Mouse (Mus musculus) embryonic facial prominence, embryonic 10.5 days (tissue): ENCODE data around the gene Ulk4. TPM values are rescaled to one million over a fixed set of nuclear protein-coding genes. Genes with fewer than 3 reads are reported as not detected.
"Not testable (repeated sequence)": the region's sequence is repeated elsewhere in the genome, so short reads cannot be mapped to it uniquely, and the experiment has no call there.

Experiments used
- DNase-seq: peaks from one replicate; pipeline ENCODE4 v3.0.0-alpha.2; 2017; ENCODE audit warnings: low spot score
- H3K27ac ChIP-seq: fragments of 300-500 bp; sonication (generic); replicated peaks from 2 replicates; pipeline ENCODE4 v1.5.1; 2016; ENCODE audit warnings: mild to moderate bottlenecking
- H3K27me3 ChIP-seq: fragments of 300-500 bp; sonication (generic); replicated peaks from 2 replicates; pipeline ENCODE4 v1.6.1; 2016; ENCODE audit warnings: low read depth, mild to moderate bottlenecking; ENCODE audit not compliant: poor library complexity, severe bottlenecking
- H3K36me3 ChIP-seq: fragments of 300-500 bp; sonication (generic); replicated peaks from 2 replicates; pipeline ENCODE4 v1.6.1; 2016; ENCODE audit warnings: mild to moderate bottlenecking, moderate library complexity
- H3K4me1 ChIP-seq: fragments of 300-500 bp; sonication (generic); 2 replicates; pipeline ENCODE4 v1.6.1; 2016
- H3K4me3 ChIP-seq: fragments of 300-500 bp; sonication (generic); 2 replicates; pipeline ENCODE4 v1.5.1; 2016; ENCODE audit warnings: mild to moderate bottlenecking, moderate library complexity
- H3K9me3 ChIP-seq: fragments of 300-500 bp; sonication (generic); 2 replicates; pipeline ENCODE4 v1.6.1; 2016; ENCODE audit warnings: mild to moderate bottlenecking
- WGBS: fragments of 180-500 bp; shearing (Covaris S2); methylation state at CpG from one replicate; pipeline ENCODE4 v1.1.7; 2016; 5-methylcytosine and 5-hydroxymethylcytosine counted together
- polyA plus RNA-seq: library from polyadenylated mRNA; unstranded; fragments of >200 nt; fragmentation: Nextera tagmentation; extraction: Ambion mirVana; gene quantifications from 2 replicates; pipeline ENCODE4 v1.2.1, GENCODE M21; 2016

The Ulk4 gene
- polyA plus RNA-seq, 1 experiment from 2014 or later = 140 TPM

DNA sequence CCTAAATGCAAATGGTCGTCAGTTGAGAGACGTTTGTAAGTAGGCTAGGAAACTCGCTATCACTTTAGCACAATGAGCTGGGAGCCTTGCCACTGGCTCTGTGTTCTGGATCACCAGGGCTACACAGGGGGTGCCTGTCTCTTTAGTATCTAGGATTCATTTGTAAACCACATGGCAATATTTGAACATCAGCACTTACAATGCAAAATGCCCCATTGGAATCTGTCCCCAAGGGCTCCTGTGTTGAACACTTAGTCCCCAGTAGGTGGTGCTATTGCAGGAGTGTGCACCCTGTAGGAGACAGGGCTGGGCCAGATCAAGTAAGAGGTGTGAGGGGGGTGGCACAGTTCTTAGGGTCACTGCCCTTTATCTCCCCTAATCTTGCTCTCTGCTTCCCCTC lies 217.7 kb downstream of the Ulk4 start:
- Histone ChIP-seq H3K27ac (no peak overlapping the region), H3K9me3 (no peaks in the 10 kb centered on the region), H3K36me3 (no peaks in the 10 kb centered on the region), H3K27me3 (no peaks in the 10 kb centered on the region), H3K4me1 (peaks cover 35% of the 10 kb centered on the region), H3K4me3 (no peak overlapping the region)
- 95% methylated on average over 3 of the region's 3 CpGs for WGBS
- no peak for DNase-seq

- Histone ChIP-seq H3K4me1 (peaks cover 35% of the 10 kb centered on the region), H3K27ac (no peak overlapping the region), H3K36me3 (no peaks in the 10 kb centered on the region), H3K9me3 (no peaks in the 10 kb centered on the region), H3K4me3 (no peak overlapping the region), H3K27me3 (no peaks in the 10 kb centered on the region)
- DNase-seq = no peak
- WGBS = 90% methylated on average over 8 of the region's 8 CpGs
Observed at GRCm38 (mm10) chr9:121058538-121058937, 218.5 kb downstream of the Ulk4 start.

DNA sequence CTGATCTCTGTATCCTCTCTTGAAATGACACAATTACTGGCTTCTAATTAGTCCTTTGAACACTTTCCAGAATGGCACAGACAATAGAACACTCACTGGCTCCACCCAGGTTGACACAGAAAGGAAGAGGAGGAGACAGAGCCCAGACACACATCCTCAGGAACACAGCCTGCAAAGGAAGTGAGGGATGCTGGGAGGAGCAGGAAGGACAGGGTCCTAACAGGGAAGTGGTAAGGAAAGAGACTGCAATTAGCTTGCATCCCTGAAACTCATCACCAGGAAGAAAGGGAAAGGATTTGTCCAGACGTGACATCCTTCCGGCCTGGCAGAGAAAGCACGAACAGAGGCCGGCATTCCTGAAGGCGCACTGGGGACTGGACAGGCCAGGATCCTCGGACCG lies 218.9 kb downstream of the Ulk4 start:
- no peaks in the 10 kb centered on the region for H3K27me3 ChIP-seq
- no peaks in the 10 kb centered on the region for H3K36me3 ChIP-seq
- H3K4me3 ChIP-seq = no peak overlapping the region
- 88% methylated on average over 7 of the region's 7 CpGs for WGBS
- H3K9me3 ChIP-seq = no peaks in the 10 kb centered on the region
- peaks cover 33% of the 10 kb centered on the region for H3K4me1 ChIP-seq
- H3K27ac ChIP-seq = no peak overlapping the region
- no peak for DNase-seq

DNA sequence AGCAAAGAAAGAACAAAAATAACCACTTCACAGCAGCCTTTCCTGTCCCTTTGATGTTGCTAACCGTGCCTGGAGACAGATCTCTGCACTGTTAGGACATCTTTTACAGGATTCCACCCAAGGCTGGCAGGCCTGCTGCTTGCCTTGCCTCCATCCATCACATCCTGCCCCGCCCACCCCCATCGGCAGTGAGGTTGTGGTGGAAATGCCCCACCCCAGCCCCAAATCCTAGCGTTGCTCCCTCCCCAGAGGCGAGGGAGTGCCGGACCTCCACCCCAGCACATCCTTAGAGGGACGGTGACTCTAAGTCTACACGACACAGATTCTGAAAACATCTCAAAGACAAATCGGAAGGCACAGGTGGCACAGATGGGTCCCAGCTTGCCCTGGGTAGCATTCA lies 219.6 kb downstream of the Ulk4 start:
- Histone ChIP-seq H3K27ac (peak overlapping the region; percentile 49; the same call in 1 of the 2 replicates), H3K4me1 (peaks cover 26% of the 10 kb centered on the region), H3K27me3 (no peaks in the 10 kb centered on the region), H3K36me3 (no peaks in the 10 kb centered on the region), H3K4me3 (no peak overlapping the region), H3K9me3 (no peaks in the 10 kb centered on the region)
- 70% methylated on average over 9 of the region's 9 CpGs for WGBS
- DNase-seq = no peak

- Histone ChIP-seq H3K4me1 (peaks cover 18% of the 10 kb centered on the region; the same call in 1 of the 2 replicates), H3K4me3 (no peak overlapping the region), H3K36me3 (no peaks in the 10 kb centered on the region), H3K27me3 (no peaks in the 10 kb centered on the region), H3K27ac (no peak overlapping the region), H3K9me3 (no peaks in the 10 kb centered on the region)
- no peak for DNase-seq
- 85% methylated on average over 3 of the region's 3 CpGs for WGBS
Observed at GRCm38 (mm10) chr9:121056526-121056925, 220.5 kb downstream of the Ulk4 start.

DNA sequence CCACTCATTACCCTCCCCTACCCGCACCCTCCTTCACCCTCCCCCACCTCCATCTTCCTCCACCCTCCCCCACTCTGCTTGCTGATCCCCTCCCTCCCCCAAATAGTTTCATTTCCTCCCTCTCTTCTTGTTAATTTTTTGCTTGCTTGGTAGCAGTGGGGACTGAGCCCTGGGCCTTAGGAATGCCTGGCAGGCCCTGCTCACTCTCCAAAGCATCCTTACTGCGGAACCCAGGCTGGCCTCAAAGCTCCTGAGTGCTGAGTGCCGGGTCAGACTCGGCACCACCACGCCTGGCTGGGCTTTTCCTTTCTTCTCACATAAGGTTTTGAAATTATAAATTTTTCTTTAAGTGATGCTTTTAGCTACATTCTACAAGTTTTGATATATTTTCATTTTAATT lies 221.0 kb downstream of the Ulk4 start:
- H3K36me3 ChIP-seq = no peaks in the 10 kb centered on the region
- H3K9me3 ChIP-seq = no peaks in the 10 kb centered on the region
- H3K27me3 ChIP-seq = no peaks in the 10 kb centered on the region
- no peak for DNase-seq
- peaks cover 18% of the 10 kb centered on the region; the same call in 1 of the 2 replicates for H3K4me1 ChIP-seq
- H3K4me3 ChIP-seq = no peak overlapping the region
- WGBS = 79% methylated on average over 5 of the region's 5 CpGs
- no peak overlapping the region for H3K27ac ChIP-seq

DNA sequence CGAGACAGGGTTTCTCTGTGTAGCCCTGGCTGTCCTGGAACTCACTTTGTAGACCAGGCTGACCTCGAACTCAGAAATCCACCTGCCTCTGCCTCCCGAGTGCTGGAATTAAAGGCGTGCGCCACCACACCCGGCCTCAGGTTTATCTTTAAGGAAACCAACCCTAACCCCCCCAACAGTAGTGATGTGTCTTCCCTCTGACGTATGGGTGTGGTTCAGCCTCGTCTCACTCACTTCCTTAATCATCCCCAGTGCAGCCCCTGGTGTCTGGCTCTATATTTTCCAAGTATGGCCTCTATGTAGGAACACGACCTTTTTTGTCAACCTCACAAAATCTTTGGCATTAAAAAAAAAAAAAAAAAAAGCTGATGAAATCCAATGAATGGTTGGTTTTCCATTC lies 231.3 kb downstream of the Ulk4 start:
- WGBS = 84% methylated on average over 9 of the region's 9 CpGs
- H3K27ac ChIP-seq, DNase-seq, H3K9me3 ChIP-seq, H3K27me3 ChIP-seq, H3K4me3 ChIP-seq, H3K36me3 ChIP-seq: not testable (repeated sequence)
- peaks cover 13% of the 10 kb centered on the region for H3K4me1 ChIP-seq

- no peak overlapping the region for H3K4me3 ChIP-seq
- H3K36me3 ChIP-seq = no peaks in the 10 kb centered on the region
- H3K4me1 ChIP-seq = peaks cover 13% of the 10 kb centered on the region
- no peaks in the 10 kb centered on the region for H3K27me3 ChIP-seq
- no peaks in the 10 kb centered on the region for H3K9me3 ChIP-seq
- WGBS = 79% methylated on average over 17 of the region's 17 CpGs
- H3K27ac ChIP-seq = no peak overlapping the region; the same call in 1 of the 2 replicates
- DNase-seq = no peak
Observed at GRCm38 (mm10) chr9:121044471-121045206, 232.4 kb downstream of the Ulk4 start.

- Histone ChIP-seq H3K9me3 (no peaks in the 10 kb centered on the region), H3K27ac (no peak overlapping the region), H3K4me3 (no peak overlapping the region), H3K27me3 (no peaks in the 10 kb centered on the region), H3K36me3 (no peaks in the 10 kb centered on the region), H3K4me1 (peaks cover 25% of the 10 kb centered on the region)
- DNase-seq = no peak
- 82% methylated on average over 4 of the region's 4 CpGs for WGBS
Observed at GRCm38 (mm10) chr9:121043021-121043420, 234.0 kb downstream of the Ulk4 start.

- Histone ChIP-seq H3K36me3 (no peaks in the 10 kb centered on the region), H3K4me3 (no peak overlapping the region), H3K27ac (peak overlapping the region; percentile 75), H3K27me3 (no peaks in the 10 kb centered on the region), H3K4me1 (peaks cover 36% of the 10 kb centered on the region), H3K9me3 (no peaks in the 10 kb centered on the region)
- WGBS = 65% methylated on average over 4 of the region's 4 CpGs
- no peak for DNase-seq
Observed at GRCm38 (mm10) chr9:121038396-121038795, 238.6 kb downstream of the Ulk4 start.

DNA sequence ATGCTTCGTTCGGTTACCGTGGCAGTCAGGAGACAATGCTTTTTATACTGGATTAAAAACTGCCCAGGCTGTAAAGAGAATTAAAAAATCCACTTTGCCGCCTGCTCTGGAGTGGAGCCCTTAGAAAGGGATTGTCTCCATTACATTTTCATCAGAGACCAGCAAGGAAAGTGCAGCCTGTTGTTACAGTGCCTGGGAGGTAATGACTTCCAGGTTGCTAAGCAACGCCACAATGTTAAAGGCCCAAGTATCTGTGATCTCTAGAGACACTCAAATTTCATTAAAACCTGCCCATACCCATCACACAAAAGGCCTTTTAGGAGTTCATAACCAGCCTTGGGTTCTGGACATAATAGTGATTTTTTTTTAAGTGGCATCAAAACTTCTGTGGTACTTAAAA lies 239.0 kb downstream of the Ulk4 start:
- WGBS = 52% methylated on average over 5 of the region's 5 CpGs
- DNase-seq = peak; percentile 57

DNA sequence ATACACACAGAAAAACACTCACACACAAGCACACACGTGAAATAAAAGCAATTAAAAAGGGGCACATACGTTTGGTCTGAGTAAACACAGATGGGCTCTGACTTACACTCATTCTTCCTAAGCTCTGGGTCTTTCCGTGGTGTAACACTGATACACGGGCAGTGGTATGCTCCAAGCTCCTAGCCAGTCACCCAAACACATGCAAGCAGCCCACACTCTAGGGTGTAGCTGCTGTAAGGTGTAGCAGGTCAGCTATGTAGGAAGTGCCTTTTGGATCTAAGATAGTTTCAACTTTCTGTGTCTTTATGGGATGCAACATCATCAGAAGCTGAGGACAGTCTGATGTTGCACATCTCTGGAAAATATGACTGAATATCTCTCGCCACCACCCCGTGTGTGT lies 241.7 kb downstream of the Ulk4 start:
- peaks cover 56% of the 10 kb centered on the region for H3K4me1 ChIP-seq
- DNase-seq = no peak
- H3K36me3 ChIP-seq = no peaks in the 10 kb centered on the region
- 0 out of 2 replicates have a peak, but pooled peaks cover 4% of the 10 kb centered on the region for H3K27me3 ChIP-seq
- no peak overlapping the region for H3K27ac ChIP-seq
- H3K9me3 ChIP-seq = no peaks in the 10 kb centered on the region
- 80% methylated on average over 6 of the region's 6 CpGs for WGBS
- no peak overlapping the region for H3K4me3 ChIP-seq

More for the DNA sequence above, 239.0 kb downstream of the Ulk4 start:
- Histone ChIP-seq H3K27ac (peak overlapping the region; percentile 75), H3K27me3 (no peaks in the 10 kb centered on the region), H3K4me1 (peaks cover 39% of the 10 kb centered on the region), H3K9me3 (no peaks in the 10 kb centered on the region), H3K4me3 (no peak overlapping the region), H3K36me3 (no peaks in the 10 kb centered on the region)

- H3K27me3 ChIP-seq = 0 out of 2 replicates have a peak, but pooled peaks cover 4% of the 10 kb centered on the region
- no peak for DNase-seq
- no peak overlapping the region for H3K4me3 ChIP-seq
- H3K9me3 ChIP-seq = no peaks in the 10 kb centered on the region
- no peak overlapping the region for H3K27ac ChIP-seq
- WGBS = 77% methylated on average over 4 of the region's 4 CpGs
- H3K4me1 ChIP-seq = peaks cover 53% of the 10 kb centered on the region
- no peaks in the 10 kb centered on the region for H3K36me3 ChIP-seq
Observed at GRCm38 (mm10) chr9:121033596-121033995, 243.4 kb downstream of the Ulk4 start.
